Mouse (Mus musculus): ENCODE results near the gene Atp2b1. TPM values are rescaled to one million over a fixed set of nuclear protein-coding genes. Genes with fewer than 3 reads are reported as not detected.

Gene Atp2b1
- 214 and 229 TPM in 2 replicates for polyA plus RNA-seq (2014; fragmentation: Nextera tagmentation; extraction: Ambion mirVana)

DNA sequence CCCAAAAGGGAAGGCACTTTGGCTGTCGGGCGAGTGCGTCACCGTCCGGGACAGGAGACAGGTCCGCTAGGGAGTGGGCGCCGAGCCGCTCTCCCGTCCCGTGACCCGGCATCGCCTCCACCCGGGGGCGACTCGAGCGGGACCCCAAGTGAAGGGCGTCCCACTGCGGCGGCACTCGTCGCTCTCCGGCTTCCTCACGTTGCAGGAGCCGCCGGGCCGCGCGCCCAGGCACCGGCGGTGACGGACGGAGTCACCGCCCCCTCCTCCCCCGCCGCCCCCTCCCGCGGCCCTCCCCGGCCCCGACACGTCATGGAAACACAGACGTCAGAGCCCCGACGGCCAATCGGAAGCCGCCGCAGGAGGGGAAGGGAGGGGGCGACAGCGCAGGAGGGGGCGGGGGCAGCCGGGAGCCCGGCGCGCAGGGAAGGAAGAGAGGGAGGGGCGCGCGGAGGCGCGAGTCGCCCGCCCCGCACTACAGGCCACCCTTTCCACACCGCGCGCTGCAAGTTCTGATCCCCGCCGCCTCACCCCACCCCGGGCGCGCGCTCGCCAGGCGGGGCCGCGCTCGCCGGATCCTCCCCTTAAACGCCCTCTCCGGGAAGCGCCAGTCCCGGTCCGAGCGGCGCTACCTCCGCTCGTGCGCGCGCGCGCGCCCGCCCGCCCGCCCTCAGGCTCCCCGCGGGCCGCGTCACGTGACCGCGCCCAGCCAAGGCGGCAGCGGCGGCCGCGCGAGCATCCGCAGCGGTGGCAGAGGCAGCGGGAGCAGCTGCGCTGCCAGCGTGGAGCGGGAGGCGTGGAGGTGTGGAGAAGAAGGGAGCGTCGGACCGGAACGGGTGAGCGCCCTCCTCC is at the start of gene Atp2b1:
Atp2b1 (plus strand) TSS at position 446 of the 849 bp plus-strand sequence.
- under 1% methylated on average over 95 of the region's 120 CpGs for WGBS
- peak within 1 kb of the TSS; percentile 90 for H3K4me3 ChIP-seq (replicated peaks; ENCODE audit: low read depth, low read length)
- H3K9me3 ChIP-seq (ENCODE audit: control insufficient read depth, low read length) = no peaks in the 10 kb centered on the region
- peak within 1 kb of the TSS; percentile 99 for H3K27ac ChIP-seq (replicated peaks; ENCODE audit: low read depth, low read length)
- peak; percentile 95 for ATAC-seq (ENCODE audit: low FRiP score, low TSS enrichment)
- H3K4me2 ChIP-seq (ENCODE audit: low read length) = peak within 1 kb of the TSS; percentile 77
- peak within 1 kb of the TSS; percentile 94 for H3K9ac ChIP-seq (replicated peaks; ENCODE audit: low read length)
- no peaks in the 10 kb centered on the region for H3K36me3 ChIP-seq (ENCODE audit: control insufficient read depth, insufficient read depth, low read length)
- H3K27me3 ChIP-seq (ENCODE audit: control insufficient read depth, insufficient read depth, low read length) = no peaks in the 10 kb centered on the region
- 0 out of 2 replicates have a peak, but pooled peaks cover 14% of the 10 kb centered on the region for H3K4me1 ChIP-seq (ENCODE audit: control insufficient read depth, insufficient read depth, low read length)
- DNase-seq = peak; percentile 97

DNA sequence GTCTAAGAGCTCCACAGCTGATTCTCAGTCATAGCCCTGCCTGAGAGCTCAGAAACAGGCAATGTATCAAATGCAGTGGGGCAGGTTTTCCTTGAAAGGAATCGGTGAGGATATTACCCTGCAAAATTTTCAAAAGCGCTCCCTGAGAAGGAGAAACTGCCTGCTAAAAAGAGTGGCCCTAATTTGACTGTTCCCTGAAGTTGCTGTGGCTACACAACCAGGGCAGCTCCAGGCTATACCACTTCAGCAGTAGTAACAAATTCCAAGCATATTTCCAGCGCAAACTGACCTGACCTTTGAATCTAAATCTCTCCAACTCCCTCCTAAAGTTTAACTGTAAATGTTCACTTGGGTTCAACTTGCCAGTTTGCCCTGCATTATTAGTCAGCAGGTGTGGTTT is 49.4 kb upstream of the Atp2b1 start:
- ATAC-seq (ENCODE audit: low FRiP score, low TSS enrichment) = no peak
- no peaks in the 10 kb centered on the region for H3K4me1 ChIP-seq (ENCODE audit: control insufficient read depth, insufficient read depth, low read length)
- H3K36me3 ChIP-seq (ENCODE audit: control insufficient read depth, insufficient read depth, low read length) = no peaks in the 10 kb centered on the region
- no peak overlapping the region for H3K4me3 ChIP-seq (replicated peaks; ENCODE audit: low read depth, low read length)
- no peaks in the 10 kb centered on the region for H3K27me3 ChIP-seq (ENCODE audit: control insufficient read depth, insufficient read depth, low read length)
- no peak overlapping the region for H3K27ac ChIP-seq (replicated peaks; ENCODE audit: low read depth, low read length)
- no peaks in the 10 kb centered on the region for H3K9me3 ChIP-seq (ENCODE audit: control insufficient read depth, low read length)
- no peak overlapping the region for H3K9ac ChIP-seq (replicated peaks; ENCODE audit: low read length)
- H3K4me2 ChIP-seq (ENCODE audit: low read length) = no peak overlapping the region
- DNase-seq = no peak
- 92% methylated on average over 3 of the region's 3 CpGs for WGBS

DNA sequence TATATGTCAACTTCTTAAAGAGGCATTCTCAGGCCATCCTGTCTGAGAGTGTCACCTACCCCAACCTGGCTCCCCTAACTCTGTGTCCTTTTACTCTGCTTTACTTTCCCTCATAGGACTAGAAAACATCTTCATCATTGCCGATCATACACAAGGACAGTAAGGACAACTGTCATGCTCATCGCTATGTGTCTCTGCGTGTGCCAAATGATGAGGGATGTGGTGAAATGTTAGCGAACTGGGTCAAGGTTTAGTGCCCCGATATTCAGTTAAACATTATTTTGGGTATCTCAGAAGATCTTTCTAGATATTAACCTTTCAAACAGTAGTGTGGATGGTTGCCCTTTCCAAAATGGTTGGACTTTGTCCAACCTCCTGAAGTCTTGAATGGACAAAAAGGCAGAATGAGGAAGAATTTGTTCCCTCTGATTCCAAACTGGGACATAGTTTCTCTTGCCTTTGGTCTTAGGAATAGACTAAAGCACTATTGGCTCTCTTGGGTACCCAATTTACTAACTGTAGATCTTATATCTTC is 47.3 kb upstream of the Atp2b1 start:
- Histone ChIP-seq H3K4me3 (replicated peaks; ENCODE audit: low read depth, low read length) (no peak overlapping the region), H3K27ac (replicated peaks; ENCODE audit: low read depth, low read length) (no peak overlapping the region), H3K36me3 (ENCODE audit: control insufficient read depth, insufficient read depth, low read length) (no peaks in the 10 kb centered on the region), H3K4me2 (ENCODE audit: low read length) (no peak overlapping the region), H3K4me1 (ENCODE audit: control insufficient read depth, insufficient read depth, low read length) (no peaks in the 10 kb centered on the region), H3K9me3 (ENCODE audit: control insufficient read depth, low read length) (no peaks in the 10 kb centered on the region), H3K9ac (replicated peaks; ENCODE audit: low read length) (no peak overlapping the region), H3K27me3 (ENCODE audit: control insufficient read depth, insufficient read depth, low read length) (no peaks in the 10 kb centered on the region)
- no peak for DNase-seq
- 96% methylated on average over 5 of the region's 5 CpGs for WGBS
- ATAC-seq (ENCODE audit: low FRiP score, low TSS enrichment) = no peak

DNA sequence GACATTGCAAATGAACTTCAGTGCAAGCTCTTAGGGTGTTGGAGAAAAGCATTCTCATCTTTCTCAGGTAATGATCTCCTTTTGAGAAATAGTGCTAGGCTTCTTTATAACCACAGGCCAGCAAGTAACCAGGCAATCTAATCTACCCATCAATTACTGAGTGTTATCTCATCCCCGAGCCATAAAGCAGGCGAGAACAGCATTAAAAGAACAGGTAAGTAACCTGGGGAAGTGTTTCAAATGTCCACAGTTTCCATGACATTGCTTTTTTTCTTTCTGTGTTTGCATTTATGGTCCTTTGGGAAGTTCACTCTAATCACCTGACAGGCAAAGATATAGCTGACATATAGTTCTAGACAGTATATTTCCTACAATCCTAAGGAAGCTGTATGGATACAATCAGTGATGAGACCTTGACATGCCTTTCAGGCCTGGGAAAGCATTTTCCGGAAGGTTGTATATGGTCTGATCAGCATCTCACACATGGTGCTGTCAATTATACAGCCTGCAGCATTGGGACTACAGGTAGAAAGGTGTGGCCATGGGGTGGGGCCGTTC is 45.8 kb upstream of the Atp2b1 start:
- no peak for ATAC-seq (ENCODE audit: low FRiP score, low TSS enrichment)
- Histone ChIP-seq H3K27me3 (ENCODE audit: control insufficient read depth, insufficient read depth, low read length) (no peaks in the 10 kb centered on the region), H3K9ac (replicated peaks; ENCODE audit: low read length) (no peak overlapping the region), H3K27ac (replicated peaks; ENCODE audit: low read depth, low read length) (no peak overlapping the region), H3K4me3 (replicated peaks; ENCODE audit: low read depth, low read length) (no peak overlapping the region), H3K4me2 (ENCODE audit: low read length) (no peak overlapping the region), H3K36me3 (ENCODE audit: control insufficient read depth, insufficient read depth, low read length) (no peaks in the 10 kb centered on the region), H3K9me3 (ENCODE audit: control insufficient read depth, low read length) (no peaks in the 10 kb centered on the region), H3K4me1 (ENCODE audit: control insufficient read depth, insufficient read depth, low read length) (no peaks in the 10 kb centered on the region)
- DNase-seq = no peak
- 88% methylated on average over 4 of the region's 4 CpGs for WGBS

DNA sequence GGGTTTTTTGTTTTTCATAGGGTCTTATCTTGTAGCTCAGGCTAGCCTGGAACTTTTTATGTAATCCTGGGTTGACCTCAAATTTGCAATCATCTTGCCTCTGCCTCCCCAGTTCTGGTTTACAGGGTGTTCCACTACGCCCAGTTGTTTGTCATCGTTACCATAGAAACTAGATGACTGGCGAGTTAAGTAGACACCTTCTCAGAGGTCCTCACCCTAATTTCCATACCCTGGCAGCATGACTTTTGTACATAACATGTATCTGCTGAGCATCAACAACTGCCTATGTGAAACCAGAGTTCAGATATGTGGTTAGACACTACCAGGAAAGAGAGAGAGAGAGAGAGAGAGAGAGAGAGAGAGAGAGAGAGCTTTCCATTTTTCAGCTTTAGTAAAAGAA is 36.4 kb upstream of the Atp2b1 start:
- 57% methylated on average over 3 of the region's 3 CpGs for WGBS

DNA sequence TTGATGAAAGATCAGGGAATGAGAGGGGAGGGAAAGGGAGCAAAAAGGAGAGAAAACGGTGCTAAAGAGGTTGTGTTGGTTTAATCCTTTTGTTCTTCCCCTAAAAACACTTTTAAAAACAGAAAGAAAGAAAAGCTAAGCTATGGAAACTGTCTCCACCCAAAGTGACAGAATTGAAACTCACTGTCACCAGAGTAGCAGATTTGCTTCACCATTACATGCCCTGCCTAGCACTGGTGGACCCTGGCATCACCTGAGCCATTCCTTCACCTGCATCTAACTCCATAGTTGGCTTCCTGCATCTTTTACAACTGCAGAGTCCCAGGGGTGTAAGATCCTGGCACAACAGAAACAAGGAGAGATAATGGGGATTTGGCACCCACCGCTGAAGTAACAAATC is 35.6 kb upstream of the Atp2b1 start:
- Histone ChIP-seq H3K36me3 (ENCODE audit: control insufficient read depth, insufficient read depth, low read length) (no peaks in the 10 kb centered on the region), H3K9ac (replicated peaks; ENCODE audit: low read length) (no peak overlapping the region), H3K4me1 (ENCODE audit: control insufficient read depth, insufficient read depth, low read length) (no peaks in the 10 kb centered on the region), H3K9me3 (ENCODE audit: control insufficient read depth, low read length) (no peaks in the 10 kb centered on the region), H3K27ac (replicated peaks; ENCODE audit: low read depth, low read length) (no peak overlapping the region), H3K27me3 (ENCODE audit: control insufficient read depth, insufficient read depth, low read length) (no peaks in the 10 kb centered on the region), H3K4me3 (replicated peaks; ENCODE audit: low read depth, low read length) (no peak overlapping the region), H3K4me2 (ENCODE audit: low read length) (no peak overlapping the region)
- DNase-seq (no peak), ATAC-seq (ENCODE audit: low FRiP score, low TSS enrichment) (no peak)
- WGBS = 57% methylated on average over 2 of the region's 2 CpGs

More for the DNA sequence above, 36.4 kb upstream of the Atp2b1 start:
- ATAC-seq (ENCODE audit: low FRiP score, low TSS enrichment) = no peak
- no peaks in the 10 kb centered on the region for H3K9me3 ChIP-seq (ENCODE audit: control insufficient read depth, low read length)
- no peaks in the 10 kb centered on the region for H3K4me1 ChIP-seq (ENCODE audit: control insufficient read depth, insufficient read depth, low read length)
- no peaks in the 10 kb centered on the region for H3K27me3 ChIP-seq (ENCODE audit: control insufficient read depth, insufficient read depth, low read length)
- no peak overlapping the region for H3K4me3 ChIP-seq (replicated peaks; ENCODE audit: low read depth, low read length)
- no peak for DNase-seq
- H3K27ac ChIP-seq (replicated peaks; ENCODE audit: low read depth, low read length) = no peak overlapping the region
- no peak overlapping the region for H3K9ac ChIP-seq (replicated peaks; ENCODE audit: low read length)
- H3K36me3 ChIP-seq (ENCODE audit: control insufficient read depth, insufficient read depth, low read length) = no peaks in the 10 kb centered on the region
- no peak overlapping the region for H3K4me2 ChIP-seq (ENCODE audit: low read length)

DNA sequence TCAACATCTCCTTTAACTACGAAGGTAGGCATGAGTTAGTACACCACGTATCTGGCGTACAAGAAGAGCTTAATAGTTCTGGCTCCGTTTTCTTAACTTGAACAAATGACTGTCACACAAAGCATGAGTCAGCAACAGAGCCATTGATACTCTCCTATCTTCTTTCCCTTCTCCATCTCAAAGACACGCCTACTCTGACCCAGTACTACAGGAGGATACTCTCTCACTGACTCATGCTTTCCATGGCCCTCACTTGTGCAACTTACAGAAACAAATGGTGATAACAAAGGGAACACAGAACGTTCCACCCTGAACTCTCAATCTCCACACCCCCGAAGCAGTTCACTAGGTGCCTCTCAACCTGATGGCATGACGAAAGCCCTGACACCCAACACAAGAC is 34.1 kb upstream of the Atp2b1 start:
- no peaks in the 10 kb centered on the region for H3K9me3 ChIP-seq (ENCODE audit: control insufficient read depth, low read length)
- H3K27me3 ChIP-seq (ENCODE audit: control insufficient read depth, insufficient read depth, low read length) = no peaks in the 10 kb centered on the region
- no peaks in the 10 kb centered on the region for H3K36me3 ChIP-seq (ENCODE audit: control insufficient read depth, insufficient read depth, low read length)
- no peak overlapping the region for H3K4me3 ChIP-seq (replicated peaks; ENCODE audit: low read depth, low read length)
- DNase-seq (no peak), ATAC-seq (ENCODE audit: low FRiP score, low TSS enrichment) (no peak)
- no peak overlapping the region for H3K27ac ChIP-seq (replicated peaks; ENCODE audit: low read depth, low read length)
- WGBS = 94% methylated on average over 8 of the region's 8 CpGs
- H3K4me1 ChIP-seq (ENCODE audit: control insufficient read depth, insufficient read depth, low read length) = no peaks in the 10 kb centered on the region
- no peak overlapping the region for H3K4me2 ChIP-seq (ENCODE audit: low read length)
- H3K9ac ChIP-seq (replicated peaks; ENCODE audit: low read length) = no peak overlapping the region

DNA sequence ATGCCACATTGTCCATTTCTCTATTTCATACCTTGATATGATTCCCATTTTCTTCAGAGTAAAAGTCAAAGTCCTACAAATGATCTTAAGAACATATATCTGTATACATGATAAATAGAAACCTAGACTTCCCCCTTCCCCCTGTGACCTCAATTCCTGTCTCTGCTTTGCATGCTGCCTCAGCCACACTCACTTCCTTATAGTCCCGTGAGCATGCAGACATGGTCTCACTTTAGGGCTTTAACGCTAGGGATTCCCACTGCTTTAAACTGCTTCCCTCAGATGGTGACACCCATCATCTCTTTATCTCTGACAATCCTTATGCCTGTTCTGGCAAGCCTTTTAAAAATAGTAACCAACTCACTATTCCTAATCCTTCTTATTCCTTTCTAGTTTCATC is 33.5 kb upstream of the Atp2b1 start:
- Histone ChIP-seq H3K27me3 (ENCODE audit: control insufficient read depth, insufficient read depth, low read length) (no peaks in the 10 kb centered on the region), H3K4me3 (replicated peaks; ENCODE audit: low read depth, low read length) (no peak overlapping the region), H3K9me3 (ENCODE audit: control insufficient read depth, low read length) (no peaks in the 10 kb centered on the region), H3K9ac (replicated peaks; ENCODE audit: low read length) (no peak overlapping the region), H3K4me1 (ENCODE audit: control insufficient read depth, insufficient read depth, low read length) (no peaks in the 10 kb centered on the region), H3K27ac (replicated peaks; ENCODE audit: low read depth, low read length) (no peak overlapping the region), H3K4me2 (ENCODE audit: low read length) (no peak overlapping the region), H3K36me3 (ENCODE audit: control insufficient read depth, insufficient read depth, low read length) (no peaks in the 10 kb centered on the region)
- WGBS = 90% methylated on average over 2 of the region's 2 CpGs
- no peak for DNase-seq
- ATAC-seq (ENCODE audit: low FRiP score, low TSS enrichment) = no peak

DNA sequence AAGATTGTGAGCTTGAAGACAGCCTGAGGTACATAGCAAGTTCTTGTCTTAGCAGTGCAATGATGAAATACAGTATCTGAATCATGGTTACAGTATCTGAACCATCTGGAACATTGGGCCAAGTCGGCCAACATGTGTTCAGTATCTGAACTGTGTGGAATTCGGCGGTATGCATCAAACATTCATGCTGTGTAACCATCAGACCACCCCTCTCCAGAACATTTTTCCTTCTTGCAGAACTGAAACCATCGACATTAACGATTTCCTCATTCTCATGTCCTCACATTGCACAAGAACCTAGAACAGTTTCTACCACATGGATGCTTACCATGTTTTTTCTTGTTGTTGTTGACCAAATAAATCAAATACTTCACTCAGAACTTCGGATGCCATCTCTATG is 32.7 kb upstream of the Atp2b1 start:
- DNase-seq = no peak
- WGBS = 91% methylated on average over 6 of the region's 6 CpGs
- no peak overlapping the region for H3K4me2 ChIP-seq (ENCODE audit: low read length)
- H3K36me3 ChIP-seq (ENCODE audit: control insufficient read depth, insufficient read depth, low read length) = no peaks in the 10 kb centered on the region
- no peak overlapping the region for H3K27ac ChIP-seq (replicated peaks; ENCODE audit: low read depth, low read length)
- no peak overlapping the region for H3K4me3 ChIP-seq (replicated peaks; ENCODE audit: low read depth, low read length)
- H3K9ac ChIP-seq (replicated peaks; ENCODE audit: low read length) = no peak overlapping the region
- no peaks in the 10 kb centered on the region for H3K9me3 ChIP-seq (ENCODE audit: control insufficient read depth, low read length)
- no peak for ATAC-seq (ENCODE audit: low FRiP score, low TSS enrichment)
- H3K4me1 ChIP-seq (ENCODE audit: control insufficient read depth, insufficient read depth, low read length) = no peaks in the 10 kb centered on the region
- no peaks in the 10 kb centered on the region for H3K27me3 ChIP-seq (ENCODE audit: control insufficient read depth, insufficient read depth, low read length)
